Mouse (Mus musculus) kidney, embryonic 14.5 days (tissue): ENCODE data around the gene Homer1. TPM values are rescaled to one million over a fixed set of nuclear protein-coding genes. Genes with fewer than 3 reads are reported as not detected.

Source experiments
- ATAC-seq: fragments of 200-750 bp; cut with Nextera tagmentation; 2 replicates; pipeline ENCODE4 v1.8.0; 2017; ENCODE audit warnings: moderate number of reproducible peaks, mild to moderate bottlenecking, moderate TSS enrichment, moderate library complexity; ENCODE audit not compliant: low FRiP score, low TSS enrichment
- H3K27ac ChIP-seq: fragments of 300-500 bp; sonication (generic); 2 replicates; pipeline ENCODE4 v1.5.1; 2014; ENCODE audit warnings: low read depth, mild to moderate bottlenecking, low read length, moderate library complexity, mixed read lengths
- H3K27me3 ChIP-seq: fragments of 300-500 bp; sonication (generic); 2 replicates; pipeline ENCODE4 v1.6.1; 2014; ENCODE audit warnings: mild to moderate bottlenecking, low read length; ENCODE audit not compliant: control insufficient read depth, insufficient read depth
- H3K36me3 ChIP-seq: fragments of 300-500 bp; sonication (generic); 2 replicates; pipeline ENCODE4 v1.6.1; 2014; ENCODE audit warnings: low read length, mixed read lengths; ENCODE audit not compliant: control insufficient read depth, insufficient read depth
- H3K4me1 ChIP-seq: fragments of 300-500 bp; sonication (generic); 2 replicates; pipeline ENCODE4 v1.6.1; 2014; ENCODE audit warnings: low read length, mixed read lengths; ENCODE audit not compliant: control insufficient read depth, insufficient read depth
- H3K4me2 ChIP-seq: fragments of 300-500 bp; sonication (generic); replicated peaks from 2 replicates; pipeline ENCODE4 v1.6.1; 2014; ENCODE audit warnings: low read depth, mild to moderate bottlenecking, low read length
- H3K4me3 ChIP-seq: fragments of 300-500 bp; sonication (generic); 2 replicates; pipeline ENCODE4 v1.5.1; 2014; ENCODE audit warnings: mild to moderate bottlenecking, low read length
- H3K9ac ChIP-seq: fragments of 300-500 bp; sonication (generic); 2 replicates; pipeline ENCODE4 v1.6.1; 2014; ENCODE audit warnings: low read depth, mild to moderate bottlenecking, low read length, moderate library complexity
- H3K9me3 ChIP-seq: fragments of 300-500 bp; sonication (generic); 2 replicates; pipeline ENCODE4 v1.6.1; 2016; ENCODE audit warnings: low read length; ENCODE audit not compliant: control insufficient read depth
- WGBS: fragments of 180-500 bp; shearing (Covaris S2); extraction: QIAGEN DNeasy Blood & Tissue Kit; methylation state at CpG from one replicate; pipeline ENCODE4 v1.1.7; 2014; 5-methylcytosine and 5-hydroxymethylcytosine counted together
- polyA plus RNA-seq: library from polyadenylated mRNA; unstranded; fragments of >200 nt; fragmentation: Nextera tagmentation; extraction: Ambion mirVana; gene quantifications from 2 replicates; pipeline ENCODE4 v1.2.1, GENCODE M21; 2014

The Homer1 gene
- polyA plus RNA-seq, 1 experiment from 2014 or later, result 8.6 TPM

- Histone ChIP-seq H3K9ac (no peak overlapping the region), H3K36me3 (no peaks in the 10 kb centered on the region), H3K4me2 (no peak overlapping the region), H3K27me3 (no peaks in the 10 kb centered on the region), H3K27ac (no peak overlapping the region), H3K9me3 (no peaks in the 10 kb centered on the region), H3K4me3 (no peak overlapping the region), H3K4me1 (no peaks in the 10 kb centered on the region)
- no peak for ATAC-seq
- 77% methylated on average over 3 of the region's 3 CpGs for WGBS
Observed at GRCm38 (mm10) chr13:93326326-93326725, 26.9 kb downstream of the Homer1 start.

DNA sequence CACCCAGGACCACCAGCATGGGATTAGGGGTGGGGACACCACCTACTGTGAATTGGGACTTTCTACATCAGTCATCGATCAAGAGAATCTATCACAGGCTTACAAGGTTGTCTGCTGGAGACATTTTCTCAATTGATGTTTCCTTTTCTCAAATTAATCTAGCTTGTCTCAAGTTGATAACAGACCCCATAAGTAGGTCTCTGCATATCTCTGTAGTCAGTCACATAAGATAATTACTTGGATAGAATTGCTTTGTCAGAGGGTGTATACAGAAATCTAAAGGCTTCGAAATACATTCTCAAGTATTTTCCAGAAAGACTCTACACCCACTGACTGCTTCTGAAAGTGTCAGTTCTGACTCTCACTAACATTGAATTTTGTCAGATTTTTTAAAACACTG, 32.3 kb downstream of the Homer1 start:
- 86% methylated on average over 2 of the region's 2 CpGs for WGBS
- no peaks in the 10 kb centered on the region for H3K27me3 ChIP-seq
- H3K27ac ChIP-seq, result no peak overlapping the region
- H3K9me3 ChIP-seq, result no peaks in the 10 kb centered on the region
- no peak overlapping the region for H3K4me2 ChIP-seq
- H3K4me1 ChIP-seq, result no peaks in the 10 kb centered on the region
- no peak overlapping the region for H3K4me3 ChIP-seq
- no peaks in the 10 kb centered on the region for H3K36me3 ChIP-seq
- H3K9ac ChIP-seq, result no peak overlapping the region
- no peak for ATAC-seq

DNA sequence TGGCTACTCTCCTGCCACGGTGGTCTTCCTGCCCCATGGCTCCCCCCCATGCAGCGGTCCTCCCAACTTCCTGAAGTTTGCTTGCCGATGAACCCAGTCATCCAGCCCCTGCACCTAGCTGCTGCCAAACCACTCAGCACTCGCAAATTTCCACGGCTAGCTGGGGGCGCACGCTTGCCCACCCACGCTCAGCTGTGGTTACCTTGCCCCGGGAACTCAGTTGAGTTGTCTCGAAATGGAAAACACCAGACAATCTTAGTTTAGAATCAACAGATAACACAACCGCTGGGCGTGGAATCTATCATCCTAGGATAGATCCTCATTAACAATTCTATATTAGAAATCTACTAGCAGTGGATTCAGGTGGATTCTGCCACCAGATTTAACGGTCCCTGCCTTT, 33.1 kb downstream of the Homer1 start:
- 91% methylated on average over 13 of the region's 13 CpGs for WGBS

GRCm38 (mm10) chr13:93335337-93335736, 35.9 kb downstream of the Homer1 start:
- Histone ChIP-seq H3K9me3 (no peaks in the 10 kb centered on the region), H3K4me1 (0 out of 2 replicates have a peak, but pooled peaks cover 3% of the 10 kb centered on the region), H3K4me2 (no peak overlapping the region), H3K9ac (no peak overlapping the region), H3K27ac (no peak overlapping the region), H3K36me3 (no peaks in the 10 kb centered on the region), H3K4me3 (no peak overlapping the region), H3K27me3 (no peaks in the 10 kb centered on the region)
- 68% methylated on average over 3 of the region's 3 CpGs for WGBS
- no peak for ATAC-seq

More for the DNA sequence above, 33.1 kb downstream of the Homer1 start:
- Histone ChIP-seq H3K27me3 (no peaks in the 10 kb centered on the region), H3K4me2 (no peak overlapping the region), H3K36me3 (no peaks in the 10 kb centered on the region), H3K27ac (no peak overlapping the region), H3K4me1 (no peaks in the 10 kb centered on the region), H3K4me3 (no peak overlapping the region), H3K9me3 (no peaks in the 10 kb centered on the region), H3K9ac (no peak overlapping the region)
- ATAC-seq, result no peak

DNA sequence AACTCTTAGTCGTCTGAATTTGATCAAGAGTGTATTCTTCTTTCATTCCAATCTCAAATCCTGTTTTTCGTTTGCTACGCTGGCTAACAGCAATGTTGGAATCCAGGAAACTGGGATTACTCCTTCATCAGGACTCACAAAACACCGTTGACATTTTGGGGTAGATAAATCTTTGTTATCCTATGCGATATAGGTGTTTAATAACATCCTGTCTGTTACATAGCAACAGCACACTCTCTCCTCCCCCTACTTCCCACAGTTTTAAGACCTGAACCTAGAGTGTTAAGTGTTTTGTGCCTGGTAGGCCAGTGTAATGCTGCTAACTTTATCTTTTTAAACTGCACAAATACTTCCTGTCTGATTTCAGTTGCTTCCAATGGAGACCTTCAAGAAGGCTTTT, 39.0 kb downstream of the Homer1 start:
- H3K9ac ChIP-seq, result no peak overlapping the region
- no peaks in the 10 kb centered on the region; the same call in 1 of the 2 replicates for H3K36me3 ChIP-seq
- H3K4me2 ChIP-seq, result no peak overlapping the region
- no peaks in the 10 kb centered on the region for H3K9me3 ChIP-seq
- H3K4me3 ChIP-seq, result no peak overlapping the region
- 38% methylated on average over 5 of the region's 5 CpGs for WGBS
- no peak for ATAC-seq
- H3K27me3 ChIP-seq, result no peaks in the 10 kb centered on the region
- 0 out of 2 replicates have a peak, but pooled peaks cover 3% of the 10 kb centered on the region for H3K4me1 ChIP-seq
- no peak overlapping the region for H3K27ac ChIP-seq

- H3K4me3 ChIP-seq, result no peak overlapping the region
- H3K9me3 ChIP-seq, result no peaks in the 10 kb centered on the region
- no peak overlapping the region for H3K27ac ChIP-seq
- 0 out of 2 replicates have a peak, but pooled peaks cover 3% of the 10 kb centered on the region for H3K4me1 ChIP-seq
- 88% methylated on average over 3 of the region's 3 CpGs for WGBS
- no peak overlapping the region for H3K9ac ChIP-seq
- H3K4me2 ChIP-seq, result no peak overlapping the region
- peaks cover 2% of the 10 kb centered on the region; the same call in 1 of the 2 replicates for H3K36me3 ChIP-seq
- ATAC-seq, result no peak
- H3K27me3 ChIP-seq, result no peaks in the 10 kb centered on the region
Observed at GRCm38 (mm10) chr13:93340555-93341278, 41.3 kb downstream of the Homer1 start.

GRCm38 (mm10) chr13:93342641-93343040, 43.2 kb downstream of the Homer1 start:
- H3K4me2 ChIP-seq, result no peak overlapping the region
- H3K9me3 ChIP-seq, result no peaks in the 10 kb centered on the region
- H3K4me1 ChIP-seq, result 0 out of 2 replicates have a peak, but pooled peaks cover 3% of the 10 kb centered on the region
- peaks cover 2% of the 10 kb centered on the region; the same call in 1 of the 2 replicates for H3K36me3 ChIP-seq
- WGBS, result 81% methylated on average over 5 of the region's 5 CpGs
- no peaks in the 10 kb centered on the region for H3K27me3 ChIP-seq
- ATAC-seq, result no peak
- no peak overlapping the region for H3K4me3 ChIP-seq
- no peak overlapping the region for H3K9ac ChIP-seq
- no peak overlapping the region for H3K27ac ChIP-seq

GRCm38 (mm10) chr13:93344395-93344794, 45.0 kb downstream of the Homer1 start:
- Histone ChIP-seq H3K4me3 (no peak overlapping the region), H3K27me3 (no peaks in the 10 kb centered on the region), H3K4me1 (no peaks in the 10 kb centered on the region), H3K4me2 (no peak overlapping the region), H3K9me3 (no peaks in the 10 kb centered on the region), H3K36me3 (peaks cover 6% of the 10 kb centered on the region; the same call in 1 of the 2 replicates), H3K27ac (no peak overlapping the region), H3K9ac (no peak overlapping the region)
- 95% methylated on average over 1 of the region's 1 CpGs for WGBS
- no peak for ATAC-seq

DNA sequence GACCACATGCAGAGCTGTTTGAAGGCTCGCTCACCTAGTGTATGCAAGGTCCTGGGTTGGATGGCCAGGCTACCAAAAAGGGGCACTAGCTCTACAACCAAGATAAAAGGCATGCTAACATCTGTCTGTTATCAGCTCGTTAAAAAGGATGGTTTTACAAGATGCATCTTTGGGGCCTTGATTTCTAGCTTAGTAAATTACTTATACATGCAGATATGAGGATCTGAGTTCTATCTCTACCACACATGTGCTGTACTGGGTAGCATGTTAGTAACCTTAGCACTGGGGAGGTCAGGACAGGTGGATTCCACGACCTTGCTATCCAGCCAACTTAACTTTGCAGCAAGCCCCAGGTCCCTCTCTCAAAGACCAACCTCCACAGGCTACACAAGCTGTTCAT, 46.4 kb downstream of the Homer1 start:
- Histone ChIP-seq H3K9ac (no peak overlapping the region), H3K27me3 (no peaks in the 10 kb centered on the region), H3K4me1 (no peaks in the 10 kb centered on the region), H3K4me3 (no peak overlapping the region), H3K4me2 (no peak overlapping the region), H3K27ac (no peak overlapping the region), H3K9me3 (no peaks in the 10 kb centered on the region), H3K36me3 (peaks cover 8% of the 10 kb centered on the region; the same call in 1 of the 2 replicates)
- WGBS, result 91% methylated on average over 3 of the region's 3 CpGs
- no peak for ATAC-seq
